Mouse (Mus musculus): ENCODE measurements around the gene Ndst4.

The Ndst4 gene

GRCm38 (mm10) chr3:125722953-125723352, 319.1 kb downstream of the Ndst4 start:
- no peak for DNase-seq (ENCODE audit: low spot score in 2 of 2)

DNA sequence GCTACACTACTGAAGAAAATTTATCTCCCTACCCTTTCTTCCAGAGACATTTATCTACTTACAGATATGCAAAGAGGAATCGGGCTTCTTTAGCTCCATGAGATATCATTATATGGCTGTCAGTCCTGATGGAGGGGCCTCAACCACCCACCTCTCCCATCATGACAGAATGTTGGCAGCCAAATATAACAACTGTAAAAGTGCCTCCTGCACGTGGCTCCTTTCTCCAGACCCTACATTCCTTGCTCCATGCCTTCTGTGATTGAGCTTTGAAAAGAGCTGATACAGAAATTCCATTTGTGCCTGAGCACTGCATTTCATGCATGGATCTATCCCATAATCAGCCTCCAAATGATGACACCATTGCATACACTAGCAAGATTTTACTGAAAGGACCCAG, 331.1 kb downstream of the Ndst4 start:
- DNase-seq (ENCODE audit: low spot score in 2 of 2): no peak

GRCm38 (mm10) chr3:125744468-125745141, 340.7 kb downstream of the Ndst4 start:
- DNase-seq (ENCODE audit: low spot score in 2 of 2): no peak

GRCm38 (mm10) chr3:125745142-125745496, 341.2 kb downstream of the Ndst4 start:
- DNase-seq (ENCODE audit: low spot score in 2 of 2): no peak

DNA sequence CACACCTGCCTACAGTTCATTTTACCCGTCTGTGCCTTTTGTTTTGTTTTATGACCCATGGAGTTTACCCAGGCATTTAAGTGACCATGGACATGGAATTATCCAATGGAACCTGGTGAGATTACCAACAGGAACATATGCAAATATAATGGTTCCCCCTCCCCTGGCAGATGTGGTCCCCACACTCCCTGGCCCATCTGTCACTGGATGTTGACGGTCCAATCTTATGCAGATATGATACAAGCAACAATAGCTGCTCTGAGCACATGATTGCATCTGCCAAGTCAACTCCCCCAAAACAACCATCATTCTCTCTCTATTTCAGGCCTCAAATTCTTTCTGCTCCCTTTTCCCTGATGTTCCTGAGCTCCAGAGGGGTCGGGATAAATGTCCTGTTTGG, 342.5 kb downstream of the Ndst4 start:
- DNase-seq (ENCODE audit: low spot score in 2 of 2): no peak

DNA sequence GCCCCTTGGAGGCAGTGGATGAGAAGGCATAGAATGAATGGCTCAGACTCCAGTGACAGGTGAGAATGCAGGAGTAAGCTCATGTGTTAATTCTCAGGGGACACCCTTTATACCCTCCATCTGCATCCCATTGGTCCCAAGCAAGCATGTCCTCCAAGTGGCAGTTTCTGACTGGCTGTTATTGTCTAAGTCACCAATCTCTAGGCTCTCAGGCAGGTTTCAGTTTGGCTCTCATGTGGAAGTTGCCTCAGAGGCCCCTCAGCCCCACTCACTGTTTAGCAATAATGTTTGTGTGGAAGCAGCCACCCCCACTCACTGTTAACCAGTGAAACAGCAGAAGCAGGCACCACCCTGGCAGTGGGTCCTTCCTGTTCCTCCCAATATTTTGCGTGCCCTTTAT, 353.0 kb downstream of the Ndst4 start:
- DNase-seq (ENCODE audit: low spot score in 2 of 2): no peak

GRCm38 (mm10) chr3:125760711-125761110, 356.8 kb downstream of the Ndst4 start:
- no peak for DNase-seq (ENCODE audit: low spot score in 2 of 2)

All from natural killer cell, adult 2 months (primary cell).